Mouse (Mus musculus) CH12.LX (cell line): ENCODE data around the gene Cip2a. TPM values are rescaled to one million over a fixed set of nuclear protein-coding genes. Genes with fewer than 3 reads are reported as not detected.

Source experiments
- DNase-seq: peaks from one replicate; pipeline ENCODE4 v3.0.0-alpha.2; 2013; ENCODE audit errors: extremely low read depth
- H3K27ac ChIP-seq: 2 replicates; pipeline ENCODE4 v1.5.1; 2012; ENCODE audit warnings: low read depth, mild to moderate bottlenecking, control low read depth, moderate library complexity; ENCODE audit not compliant: insufficient read depth
- H3K27me3 ChIP-seq: replicated peaks from 2 replicates; pipeline ENCODE3; 2012; ENCODE audit warnings: inconsistent platforms
- H3K36me3 ChIP-seq, 2 experiments: replicated peaks in 1 of 2; 2 replicates each; pipeline versions ENCODE3 to v1.6.1; 2012; ENCODE audit warnings: inconsistent platforms in 1 of 2, low read length in 1 of 2, mild to moderate bottlenecking in 1 of 2, mixed read lengths in 1 of 2, moderate library complexity in 1 of 2; ENCODE audit not compliant: control insufficient read depth in 1 of 2, insufficient read depth in 1 of 2
- H3K4me1 ChIP-seq, 2 experiments: 2 replicates each; pipeline ENCODE4 v1.6.1; 2012; ENCODE audit warnings: inconsistent platforms in 1 of 2, moderate library complexity in 1 of 2; ENCODE audit not compliant: insufficient read depth in 2 of 2, control insufficient read depth in 1 of 2
- H3K4me2 ChIP-seq: 2 replicates; pipeline ENCODE4 v1.6.1; 2012; ENCODE audit warnings: low read depth, mild to moderate bottlenecking, control low read depth; ENCODE audit not compliant: poor library complexity, insufficient read depth, severe bottlenecking
- H3K4me3 ChIP-seq, 3 experiments: fragments of 150-350 bp in 1 of 3; sonication (generic) in 1 of 3; replicated peaks in 1 of 3; 2 replicates each; pipeline versions ENCODE3 to v1.5.1; 2011 to 2012; ENCODE audit warnings: low read depth in 2 of 3, low read length in 2 of 3, mild to moderate bottlenecking in 2 of 3, moderate library complexity in 2 of 3, control low read depth in 1 of 3, improper control_type of control experiment in 1 of 3, inconsistent platforms in 1 of 3, mixed read lengths in 1 of 3; ENCODE audit not compliant: poor library complexity in 1 of 3
- H3K79me2 ChIP-seq: replicated peaks from 2 replicates; pipeline ENCODE4 v1.6.1; 2012; ENCODE audit warnings: mild to moderate bottlenecking, moderate library complexity; ENCODE audit not compliant: control insufficient read depth, poor library complexity, insufficient read depth, severe bottlenecking; ENCODE audit errors: extremely low read depth
- H3K9ac ChIP-seq: 2 replicates; pipeline ENCODE4 v1.6.1; 2012; ENCODE audit warnings: low read depth, mild to moderate bottlenecking, control low read depth, moderate library complexity; ENCODE audit not compliant: insufficient read depth
- H3K9me3 ChIP-seq: replicated peaks from 2 replicates; pipeline ENCODE3; 2012; ENCODE audit warnings: low read length, inconsistent platforms, mixed read lengths
- BHLHE40 ChIP-seq: IDR thresholded peaks from 2 replicates; pipeline ENCODE4 v1.6.1; 2011; ENCODE audit warnings: mild to moderate bottlenecking, low read depth, low read length, improper control_type of control experiment
- CHD2 ChIP-seq: IDR thresholded peaks from 2 replicates; pipeline ENCODE4 v1.6.1; 2011; ENCODE audit warnings: low read length, improper control_type of control experiment
- CTCF ChIP-seq, 2 experiments: IDR thresholded peaks in 1 of 2; conservative IDR thresholded peaks in 1 of 2; 2 replicates each; pipeline ENCODE4 v1.5.1; 2011 to 2012; ENCODE audit warnings: low read depth in 2 of 2, low read length in 2 of 2, improper control_type of control experiment in 1 of 2, inconsistent platforms in 1 of 2, mild to moderate bottlenecking in 1 of 2, moderate library complexity in 1 of 2
- ELF1 ChIP-seq: IDR thresholded peaks from 2 replicates; pipeline ENCODE4 v1.6.1; 2014; ENCODE audit warnings: low read depth, mild to moderate bottlenecking, inconsistent platforms, low read length, improper control_type of control experiment
- ETS1 ChIP-seq: conservative IDR thresholded peaks from 2 replicates; pipeline ENCODE4 v1.6.1; 2012; ENCODE audit warnings: low read depth, mild to moderate bottlenecking, inconsistent platforms, low read length, improper control_type of control experiment, moderate library complexity
- HCFC1 ChIP-seq: IDR thresholded peaks from 2 replicates; pipeline ENCODE4 v1.6.1; 2012; ENCODE audit warnings: low read depth, mild to moderate bottlenecking, inconsistent platforms, low read length, improper control_type of control experiment
- JUN ChIP-seq: IDR thresholded peaks from 2 replicates; pipeline ENCODE4 v1.6.1; 2011; ENCODE audit warnings: low read depth, mild to moderate bottlenecking, low read length, improper control_type of control experiment, moderate library complexity; ENCODE audit not compliant: insufficient read depth
- MAFK ChIP-seq: IDR thresholded peaks from 2 replicates; pipeline ENCODE4 v1.6.1; 2011; ENCODE audit warnings: low read length, improper control_type of control experiment; ENCODE audit not compliant: insufficient replicate concordance
- MAX ChIP-seq: IDR thresholded peaks from 2 replicates; pipeline ENCODE4 v1.6.1; 2011; ENCODE audit warnings: low read length, improper control_type of control experiment
- MXI1 ChIP-seq: IDR thresholded peaks from 2 replicates; pipeline ENCODE4 v1.6.1; 2011; ENCODE audit warnings: mild to moderate bottlenecking, low read depth, low read length, improper control_type of control experiment
- MYC ChIP-seq: IDR thresholded peaks from 2 replicates; pipeline ENCODE4 v1.6.1; 2011; ENCODE audit warnings: low read depth, mild to moderate bottlenecking, improper control_type of control experiment, low read length
- NELFE ChIP-seq: IDR thresholded peaks from 2 replicates; pipeline ENCODE4 v1.6.1; 2011; ENCODE audit warnings: low read depth, low read length, improper control_type of control experiment
- PAX5 ChIP-seq: IDR thresholded peaks from 2 replicates; pipeline ENCODE4 v1.6.1; 2012; ENCODE audit warnings: low read length, inconsistent platforms, mixed read lengths
- POLR2A ChIP-seq: IDR thresholded peaks from 2 replicates; pipeline ENCODE4 v1.6.1; 2011; ENCODE audit warnings: low read depth, mild to moderate bottlenecking, improper control_type of control experiment, low read length
- POLR2AphosphoS2 ChIP-seq: IDR thresholded peaks from 2 replicates; pipeline ENCODE4 v1.6.1; 2011; ENCODE audit warnings: low read depth, low read length, improper control_type of control experiment
- RAD21 ChIP-seq: IDR thresholded peaks from 2 replicates; pipeline ENCODE4 v1.6.1; 2011; ENCODE audit warnings: low read depth, mild to moderate bottlenecking, low read length, improper control_type of control experiment, moderate library complexity
- RCOR1 ChIP-seq: conservative IDR thresholded peaks from 2 replicates; pipeline ENCODE4 v1.6.1; 2012; ENCODE audit warnings: low read depth, mild to moderate bottlenecking, inconsistent platforms, low read length, improper control_type of control experiment
- SMC3 ChIP-seq: IDR thresholded peaks from 2 replicates; pipeline ENCODE4 v1.6.1; 2011; ENCODE audit warnings: low read depth, low read length, improper control_type of control experiment
- TCF12 ChIP-seq: IDR thresholded peaks from 2 replicates; pipeline ENCODE4 v1.6.1; 2014; ENCODE audit warnings: low read depth, mild to moderate bottlenecking, inconsistent platforms, low read length, improper control_type of control experiment
- UBTF ChIP-seq: IDR thresholded peaks from 2 replicates; pipeline ENCODE4 v1.6.1; 2012; ENCODE audit warnings: low read depth, mild to moderate bottlenecking, inconsistent platforms, low read length, improper control_type of control experiment, moderate library complexity
- ZKSCAN1 ChIP-seq: IDR thresholded peaks from 2 replicates; pipeline ENCODE4 v1.6.1; 2012; ENCODE audit warnings: low read depth, inconsistent platforms, low read length, improper control_type of control experiment, borderline replicate concordance
- ZMIZ1 ChIP-seq: IDR thresholded peaks from 2 replicates; pipeline ENCODE4 v1.6.1; 2012; ENCODE audit warnings: low read depth, mild to moderate bottlenecking, inconsistent platforms, low read length, improper control_type of control experiment
- ZNF384 ChIP-seq: IDR thresholded peaks from 2 replicates; pipeline ENCODE4 v1.6.1; 2012; ENCODE audit warnings: low read depth, low read length, improper control_type of control experiment, inconsistent platforms
- dilution Hi-C: fragments of 300-500 bp; cut with MboI; formaldehyde crosslinking; loops from 2 replicates; pipeline ENCODE4 v1.14.3; 2020; ENCODE audit warnings: low sequenced_read_pairs; ENCODE audit not compliant: extremely low pct_unique_long_range_greater_than_20kb, extremely low pct_ligation_motif_present
- in situ Hi-C: fragments of 300-500 bp; cut with MboI; formaldehyde crosslinking; loops from 3 replicates; pipeline ENCODE4 v1.14.3; 2019; ENCODE audit warnings: low sequenced_read_pairs, low pct_ligation_motif_present, low pct_unique_long_range_greater_than_20kb, mixed read lengths
- polyA plus RNA-seq: library from polyadenylated mRNA; unstranded; fragments of >175 nt; gene quantifications from 2 replicates; pipeline ENCODE4 v1.2.1, GENCODE M21; 2012; ENCODE audit warnings: low read depth; ENCODE audit not compliant: insufficient read length
- total RNA-seq, 2 experiments: library from RNA; depleted of rRNA; stranded (reverse); fragments of 300-350 nt in 1 of 2; fragments of >200 nt in 1 of 2; gene quantifications; 2 replicates each; pipeline ENCODE4 v1.2.3; 2012 to 2014

Gene Cip2a
- total and polyA plus RNA-seq, 3 experiments: 26.0 to 86.0 (median 82.5) TPM

- Histone ChIP-seq H3K79me2 (no peaks in the 10 kb centered on the region), H3K9me3 (no peaks in the 10 kb centered on the region), H3K27ac (no peak overlapping the region), H3K4me2 (no peak overlapping the region), H3K4me3 (no peak overlapping the region), H3K4me1 (no peaks in the 10 kb centered on the region), H3K36me3 (peaks cover 3 to 24% of the 10 kb centered on the region in 2 experiments), H3K9ac (no peak overlapping the region), H3K27me3 (no peaks in the 10 kb centered on the region)
- dilution Hi-C loops: no loop called here
- in situ Hi-C loops: no loop called here
- no peak for DNase-seq
- no peak for TF ChIP-seq MAX
- TF ChIP-seq MXI1: no peak
- TF ChIP-seq RCOR1: no peak
- no peak for TF ChIP-seq JUN
- no peak for TF ChIP-seq ETS1
- no peak for TF ChIP-seq POLR2AphosphoS2
- no peak for TF ChIP-seq CHD2
- no peak for TF ChIP-seq RAD21
- TF ChIP-seq TCF12: no peak
- TF ChIP-seq POLR2A: no peak
- no peak for TF ChIP-seq ZNF384
- no peak for TF ChIP-seq SMC3
- TF ChIP-seq MYC: no peak
- no peak for TF ChIP-seq UBTF
- TF ChIP-seq ELF1: no peak
- TF ChIP-seq PAX5: no peak
- TF ChIP-seq MAFK: no peak
Observed at GRCm38 (mm10) chr16:48972996-48973395, 21.0 kb upstream of the Cip2a start.

- no peak overlapping the region for H3K27ac ChIP-seq
- dilution Hi-C loops (no loop called here), in situ Hi-C loops (no loop called here)
- no peaks in the 10 kb centered on the region for H3K79me2 ChIP-seq
- H3K36me3 ChIP-seq: peaks cover 3 to 29% of the 10 kb centered on the region in 2 experiments
- H3K9me3 ChIP-seq: no peaks in the 10 kb centered on the region
- no peak overlapping the region for H3K4me2 ChIP-seq
- TF ChIP-seq BHLHE40: no peak
- no peak for TF ChIP-seq TCF12
- no peak for TF ChIP-seq ETS1
- no peak for TF ChIP-seq CHD2
- TF ChIP-seq SMC3: peak; percentile 8; the same call in 1 of the 2 replicates
- no peak for TF ChIP-seq ZKSCAN1
- TF ChIP-seq ZNF384: peak; percentile 79
- TF ChIP-seq NELFE: no peak
- peak; percentile 29 to 55; a peak in 3 of 4 replicates for TF ChIP-seq CTCF (conservative IDR thresholded peaks at IDR 0.05 in 1 of 2, IDR thresholded peaks at IDR 0.05 in 1 of 2; ENCODE audit: low read depth in 2 of 2, low read length in 2 of 2)
- no peak for TF ChIP-seq HCFC1
- no peak for TF ChIP-seq ZMIZ1
- H3K4me1 ChIP-seq: no peaks in the 10 kb centered on the region
- DNase-seq: peak; percentile 54
- no peaks in the 10 kb centered on the region for H3K27me3 ChIP-seq
- no peak overlapping the region for H3K9ac ChIP-seq
- no peak overlapping the region for H3K4me3 ChIP-seq
Observed at GRCm38 (mm10) chr16:48973548-48973947, 20.4 kb upstream of the Cip2a start.
